Mouse (Mus musculus): Measurements from ENCODE around the gene Tnnt2.

Tnnt2 gene

DNA sequence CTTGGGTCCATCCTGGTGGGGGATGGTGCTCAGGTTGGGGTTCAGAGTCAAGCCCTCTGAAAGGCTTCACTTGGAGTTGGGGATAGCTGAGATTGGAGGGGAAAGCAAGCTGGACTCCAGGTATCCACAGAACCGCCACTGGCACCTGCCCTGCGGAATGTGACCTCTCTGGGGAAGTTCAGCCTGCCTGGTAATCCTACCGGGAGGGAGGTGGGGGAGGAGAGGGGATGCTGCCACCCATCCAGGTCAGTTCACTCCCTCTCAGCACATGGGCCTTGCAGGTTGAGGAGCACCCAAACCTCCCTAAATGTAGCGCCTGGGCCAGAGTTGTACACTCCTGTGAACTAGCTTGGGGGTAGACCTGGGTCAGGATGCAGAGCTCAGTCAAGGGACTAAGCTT, 19.9 kb downstream of the Tnnt2 start:
- no peak for DNase-seq

DNA sequence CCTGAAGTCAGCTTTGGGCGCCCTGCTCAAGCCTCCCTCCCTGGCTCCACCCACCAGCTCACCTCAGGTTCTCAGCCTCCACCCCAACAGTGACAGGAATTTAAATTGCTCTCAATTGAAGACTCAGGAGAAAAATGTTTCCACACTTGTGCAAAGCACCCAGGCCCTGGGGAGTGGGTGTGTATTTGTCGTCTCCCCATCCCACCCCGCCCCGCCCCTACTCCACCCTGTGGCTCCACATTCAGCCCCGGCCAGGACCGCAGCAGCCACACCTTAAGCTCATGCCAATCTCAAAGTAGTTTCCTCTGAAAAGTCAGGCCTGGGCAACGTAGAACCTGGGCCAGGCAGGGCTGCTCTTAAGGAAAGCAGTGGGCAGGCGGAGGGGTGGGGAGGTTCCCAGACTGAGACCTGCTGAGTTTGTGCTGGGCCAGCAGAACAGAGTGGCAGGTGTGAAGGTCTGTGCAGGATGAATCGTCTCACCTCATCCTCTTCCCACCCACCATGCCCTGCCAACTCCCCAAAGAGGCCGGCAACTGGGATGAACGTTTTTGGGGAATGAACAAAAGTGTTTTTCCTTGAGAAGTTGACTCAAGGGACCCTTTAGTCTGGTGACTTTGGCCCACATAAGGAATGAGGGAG, 21.1 kb downstream of the Tnnt2 start:
- DNase-seq, result no peak

DNA sequence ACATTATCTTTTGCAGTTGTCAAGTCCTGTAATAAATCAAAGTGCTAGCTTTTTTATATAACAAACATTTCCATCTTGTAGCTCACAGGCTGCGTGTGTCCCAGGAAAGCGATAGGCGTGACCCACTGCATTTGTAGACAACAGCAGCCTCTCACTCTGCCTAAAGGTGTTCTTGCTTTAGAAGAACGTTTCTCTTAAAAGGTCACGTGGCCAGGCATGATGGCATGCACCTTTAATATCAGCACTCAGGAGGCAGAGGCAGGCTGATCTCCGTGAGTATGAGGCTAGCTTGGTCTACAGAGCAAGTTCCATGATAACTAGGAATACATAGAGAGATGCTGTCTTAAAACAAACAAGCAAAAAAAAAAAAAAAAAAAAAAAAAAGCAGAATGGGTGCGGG, 22.4 kb downstream of the Tnnt2 start:
- DNase-seq, result no peak

DNA sequence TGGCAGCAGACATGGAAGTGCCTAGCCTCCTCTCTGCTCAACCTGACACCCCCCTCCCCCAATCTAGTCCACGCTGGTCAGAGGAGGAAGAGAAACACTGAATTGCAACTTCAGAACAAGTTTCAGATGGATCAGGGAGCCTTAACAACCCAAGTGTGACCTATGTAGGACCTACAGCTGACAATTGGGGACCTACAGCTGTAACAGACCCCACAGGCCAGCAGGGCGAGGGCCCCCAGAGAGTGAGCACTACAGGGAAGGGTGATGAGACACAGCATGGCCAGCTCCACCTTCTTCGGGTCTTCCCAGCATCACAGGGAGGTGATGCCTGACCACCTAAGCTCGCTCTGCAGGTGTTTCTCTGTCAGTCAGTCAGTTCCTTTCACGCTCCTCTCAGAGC, 24.9 kb downstream of the Tnnt2 start:
- no peak for DNase-seq

DNA sequence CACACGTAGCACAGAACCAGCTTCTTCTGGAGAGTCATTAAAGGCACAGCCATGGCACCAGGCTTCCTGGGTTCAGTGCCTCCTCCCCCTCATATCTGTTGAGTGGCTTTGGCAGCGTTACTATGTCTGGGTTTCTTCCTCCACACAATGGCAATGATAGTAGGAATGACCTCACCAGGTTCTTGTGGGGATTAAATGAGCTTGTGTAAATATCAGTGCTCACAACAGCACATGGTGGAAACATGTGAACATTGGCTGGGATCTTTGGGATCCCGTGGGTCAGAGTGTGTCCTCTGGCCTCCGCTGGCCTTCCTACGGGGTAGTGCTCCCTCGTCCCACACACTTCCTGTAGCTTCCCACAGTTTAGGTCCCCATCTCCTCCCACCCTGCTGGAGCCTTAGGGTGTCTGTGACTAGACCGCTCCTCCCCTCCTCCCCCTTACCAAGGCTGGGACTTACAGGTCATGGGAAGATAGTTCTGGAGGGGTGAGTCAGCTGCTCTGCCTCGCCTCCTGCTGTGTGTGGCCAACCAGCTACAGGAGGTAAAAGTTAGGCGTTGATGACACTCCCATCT, 25.9 kb downstream of the Tnnt2 start:
- DNase-seq, result no peak

DNA sequence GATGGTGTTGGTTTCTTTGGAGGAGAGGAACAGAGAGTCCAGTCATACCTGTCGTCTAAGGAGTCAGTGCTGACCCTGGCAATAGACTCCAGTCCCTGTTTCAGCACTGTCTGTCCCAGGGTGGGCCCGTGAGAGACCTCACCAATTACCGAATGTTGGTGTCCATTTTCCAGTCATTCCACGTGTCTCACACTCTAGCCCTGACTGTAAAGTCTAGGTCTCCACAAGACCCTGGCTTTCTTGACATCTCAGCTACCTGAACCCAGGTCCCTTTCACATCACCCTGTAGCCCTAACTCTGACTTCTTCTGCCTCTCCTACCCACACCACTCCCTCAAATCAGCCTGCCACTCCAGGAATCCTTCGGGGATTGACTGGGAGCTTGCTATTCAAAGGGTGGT, 26.4 kb downstream of the Tnnt2 start:
- no peak for DNase-seq

DNA sequence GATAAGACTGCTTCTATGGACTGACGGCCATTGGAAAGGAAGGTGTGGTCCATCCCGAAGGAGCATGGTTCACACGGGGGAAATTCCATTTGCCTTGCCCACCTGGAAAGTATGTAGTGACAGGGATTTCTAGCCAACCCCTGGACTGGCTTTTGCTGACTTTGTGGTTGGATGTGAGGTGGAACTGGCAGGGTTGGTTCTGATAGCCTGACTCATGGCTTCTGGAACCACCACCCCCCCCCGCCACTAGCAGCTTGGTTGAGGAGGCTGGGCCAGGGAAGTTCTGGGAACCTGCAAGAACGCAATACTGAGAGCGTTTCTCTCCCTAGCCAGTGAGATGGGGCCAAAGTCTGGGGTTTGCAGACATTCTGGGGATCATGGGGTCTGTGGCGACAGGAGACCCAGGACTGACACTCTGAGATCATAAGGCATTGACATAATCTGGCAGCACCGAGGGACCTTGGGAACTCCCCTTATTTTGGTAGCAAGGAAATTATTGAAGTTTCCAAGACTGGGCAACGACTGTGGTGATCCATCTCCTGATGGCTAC, 27.7 kb downstream of the Tnnt2 start:
- no peak for DNase-seq

DNA sequence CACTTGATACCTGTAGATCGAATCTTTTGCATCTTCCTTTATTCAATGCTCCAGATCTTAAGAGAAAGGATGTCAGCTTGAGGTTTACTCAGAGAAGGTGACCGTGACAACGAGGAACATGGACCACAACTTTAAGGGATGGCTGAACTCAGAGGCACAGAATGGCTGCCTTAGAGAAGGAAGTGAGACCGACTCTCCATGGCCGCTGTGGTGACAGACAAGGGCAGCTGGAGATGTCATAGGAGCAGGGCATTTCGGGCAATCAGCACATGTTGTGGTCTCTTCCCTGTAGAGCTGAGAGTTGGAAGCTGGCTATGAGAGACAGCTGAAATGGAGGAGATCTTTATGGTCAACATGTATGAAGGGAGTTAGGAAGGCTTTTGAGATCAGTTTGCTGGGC, 28.7 kb downstream of the Tnnt2 start:
- DNase-seq, result no peak

DNA sequence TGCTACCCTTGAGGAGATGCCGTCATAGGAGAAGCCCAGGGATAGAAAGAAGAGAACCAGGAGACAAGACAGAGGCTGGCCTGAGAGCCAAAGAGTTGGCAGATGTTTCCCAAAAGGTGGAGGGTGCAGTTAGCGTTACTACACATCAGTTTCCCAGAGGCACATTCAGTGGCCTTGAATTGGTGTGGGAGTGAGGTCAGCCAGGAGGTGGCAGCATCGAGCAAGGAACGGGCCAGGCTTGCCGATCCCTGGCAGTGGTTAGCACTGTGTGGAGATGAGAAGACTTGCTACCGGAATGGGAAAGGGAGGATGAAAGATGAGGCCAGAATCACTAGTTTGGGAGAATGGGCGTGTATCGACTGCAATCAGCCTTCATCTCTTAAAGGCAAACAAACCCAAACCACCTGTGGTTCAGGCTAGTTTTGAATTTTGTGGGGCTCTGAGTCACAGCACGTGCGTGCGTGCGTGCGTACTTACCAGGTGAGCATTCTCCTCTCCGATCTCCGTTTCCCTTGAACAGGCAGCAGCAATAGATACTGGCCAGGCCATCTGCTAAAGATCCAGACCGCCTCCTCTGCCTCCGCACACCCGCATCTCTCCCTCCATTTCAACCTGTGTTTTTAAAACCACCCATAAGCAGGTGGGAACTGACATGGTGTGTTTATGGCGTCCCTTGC, 29.5 kb downstream of the Tnnt2 start:
- DNase-seq, result peak; percentile 74 to 87

DNA sequence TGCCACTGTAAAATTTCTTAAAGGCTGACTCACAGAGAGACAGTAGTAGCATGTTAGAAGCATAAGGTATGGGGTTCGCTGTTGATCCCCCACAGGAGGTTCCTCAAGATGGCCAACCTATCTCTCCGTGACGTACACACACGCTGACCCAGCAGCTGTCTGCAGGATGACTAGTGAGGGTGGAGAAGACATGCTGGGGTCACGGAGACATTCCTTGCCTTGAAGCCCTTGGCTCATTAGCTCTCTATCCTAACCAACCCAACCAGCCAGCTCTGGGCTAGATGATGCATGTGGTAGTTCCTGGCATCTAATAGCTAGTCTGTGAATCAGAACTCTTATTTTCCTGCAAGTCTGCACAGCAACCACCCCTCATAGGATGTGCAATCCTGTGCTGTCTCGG, 32.4 kb downstream of the Tnnt2 start:
- no peak for DNase-seq

DNA sequence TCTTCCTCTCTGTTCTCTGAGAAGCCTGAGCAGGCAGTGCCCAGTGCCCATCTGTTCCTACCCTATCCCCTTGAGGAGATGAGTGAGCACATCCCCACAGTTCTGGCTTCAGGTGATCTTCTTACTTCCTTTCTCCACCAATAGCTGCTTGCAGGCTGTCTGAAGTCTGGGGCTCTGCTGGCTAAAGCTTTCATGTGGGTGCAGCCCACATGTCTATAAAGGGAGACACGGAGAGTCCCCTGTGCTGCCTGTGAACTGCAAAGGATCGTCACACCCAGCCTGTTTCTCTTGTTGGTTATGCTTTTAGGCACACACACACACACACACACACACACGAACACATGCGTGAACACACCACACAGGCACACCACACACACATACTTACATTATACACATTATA, 36.8 kb downstream of the Tnnt2 start:
- DNase-seq, result no peak

DNA sequence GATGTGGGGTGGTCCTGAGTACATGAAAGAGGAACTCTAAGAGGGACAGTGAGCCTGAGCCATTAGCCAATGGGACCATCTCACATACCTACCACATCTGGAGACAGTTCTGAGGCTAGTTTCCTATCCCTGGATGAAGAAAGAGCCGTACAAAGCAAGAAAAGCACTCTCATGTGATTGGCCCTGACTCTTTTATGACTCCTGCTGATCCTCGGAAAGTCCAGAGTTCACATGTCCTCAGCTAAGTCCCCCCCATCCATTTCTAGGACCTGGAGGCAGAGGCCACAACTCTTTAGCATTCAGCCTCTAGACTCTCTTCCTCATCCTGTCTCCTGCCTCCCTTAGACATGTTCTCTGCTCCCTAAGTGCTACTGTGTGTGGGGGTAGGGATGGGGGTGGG, 41.1 kb downstream of the Tnnt2 start:
- DNase-seq, result no peak

DNA sequence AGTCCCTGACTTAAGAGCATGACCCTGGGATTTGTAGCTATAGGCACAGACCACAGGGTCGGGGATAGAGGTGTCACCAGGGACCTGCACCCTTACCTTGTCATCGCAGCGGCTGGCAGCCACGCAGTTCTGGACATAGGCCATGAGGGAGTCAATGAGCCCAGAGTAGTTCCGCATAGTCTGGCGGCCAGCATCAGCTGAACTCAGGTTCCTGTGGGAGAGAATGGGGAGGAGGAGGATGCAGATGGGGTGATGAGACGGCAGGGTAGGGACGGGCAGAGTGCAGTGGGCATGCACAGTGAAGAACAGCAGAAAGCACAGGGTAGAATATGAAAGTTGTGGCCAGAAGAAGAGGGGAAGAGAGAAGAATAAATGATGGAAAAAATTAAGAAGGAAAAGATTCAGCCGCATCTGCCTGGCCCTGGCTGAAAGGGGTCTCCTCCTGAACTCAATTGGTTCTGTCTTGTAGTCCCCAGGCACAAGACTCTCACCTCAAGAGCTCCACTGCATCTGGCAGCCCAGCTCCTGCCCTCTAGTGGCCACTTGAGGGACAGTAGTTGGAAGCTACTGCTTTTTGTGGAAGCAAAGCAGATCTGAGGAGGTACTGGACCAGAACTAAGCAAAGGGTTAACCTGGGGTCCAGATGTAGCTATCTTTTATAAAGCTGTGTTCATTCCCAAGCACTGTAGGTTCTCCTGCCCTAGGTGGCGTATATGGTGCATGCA, 46.4 kb downstream of the Tnnt2 start:
- peak in 1 of 2 experiments; percentile 66 for DNase-seq

DNA sequence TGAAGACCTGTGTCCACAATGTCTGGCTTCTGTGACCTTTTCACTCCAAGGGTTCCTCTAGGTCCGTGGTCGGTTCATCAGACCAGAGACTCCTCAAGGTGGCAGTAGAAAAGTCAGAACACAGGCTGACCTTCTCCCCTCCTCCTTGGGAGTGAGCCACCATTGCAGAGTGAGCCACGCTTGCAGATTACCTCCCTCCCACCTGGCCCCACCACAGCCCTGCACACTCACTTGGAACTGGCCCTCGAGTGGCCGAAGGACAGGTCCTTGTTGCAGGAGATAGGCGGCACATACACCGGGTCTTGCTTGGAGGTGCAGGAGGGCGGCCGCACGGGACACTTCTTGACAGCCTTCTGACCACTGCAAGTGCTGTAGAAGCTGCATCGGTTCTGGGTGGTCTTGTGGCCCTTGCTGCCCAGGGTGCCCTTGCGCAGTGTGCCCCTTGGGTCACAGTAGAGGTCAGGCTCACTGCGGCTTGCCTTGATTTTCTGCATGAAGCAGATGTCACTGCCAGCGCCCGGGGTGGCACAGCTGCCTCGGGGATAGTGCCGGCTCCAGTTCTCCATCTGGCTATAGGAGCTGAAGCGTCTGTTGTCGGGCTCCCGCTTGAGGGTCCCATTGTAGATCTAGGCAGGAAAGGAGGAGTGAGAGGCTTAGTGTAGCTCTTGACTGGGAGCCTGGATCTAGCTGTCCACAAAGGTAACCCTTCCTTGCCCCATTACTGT, 53.5 kb downstream of the Tnnt2 start:
- no peak for DNase-seq

DNA sequence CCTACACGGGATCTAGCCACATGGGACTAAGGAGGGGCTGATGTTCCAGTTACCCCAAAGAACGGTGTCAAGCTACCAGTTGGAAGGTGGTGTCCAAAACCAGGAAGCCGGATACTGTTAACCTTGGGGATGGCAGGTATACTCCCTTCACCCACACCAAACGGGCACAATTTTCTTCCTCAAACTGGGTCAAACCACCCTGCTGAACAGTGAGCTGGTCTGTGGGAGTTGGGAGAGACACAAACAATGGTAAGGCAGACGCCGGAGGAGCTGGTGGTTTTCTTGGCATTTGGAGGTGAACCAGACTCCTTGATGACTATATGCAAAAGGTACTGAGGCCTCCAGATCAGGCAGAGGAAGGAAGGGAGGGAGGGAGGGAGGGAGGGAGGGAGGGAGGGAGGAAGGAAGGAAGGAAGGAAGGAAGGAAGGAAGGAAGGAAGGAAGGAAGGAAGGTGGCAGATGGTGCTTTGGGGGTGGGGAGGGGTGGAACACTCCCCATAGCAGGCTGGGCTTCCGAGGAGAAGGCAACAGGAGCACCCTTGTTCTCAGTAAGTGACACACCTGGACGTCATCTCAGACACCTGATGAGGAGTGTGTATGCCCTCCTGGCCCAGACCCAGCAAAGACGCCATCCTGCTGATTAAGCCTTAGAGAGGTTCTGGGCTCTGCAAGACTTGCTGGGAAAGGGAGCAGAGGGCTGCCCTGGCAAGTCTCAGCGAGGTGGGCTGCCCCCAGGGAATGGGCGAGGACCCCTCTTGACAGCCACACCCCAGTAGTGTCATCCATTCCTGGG, 55.5 kb downstream of the Tnnt2 start:
- no peak for DNase-seq

DNA sequence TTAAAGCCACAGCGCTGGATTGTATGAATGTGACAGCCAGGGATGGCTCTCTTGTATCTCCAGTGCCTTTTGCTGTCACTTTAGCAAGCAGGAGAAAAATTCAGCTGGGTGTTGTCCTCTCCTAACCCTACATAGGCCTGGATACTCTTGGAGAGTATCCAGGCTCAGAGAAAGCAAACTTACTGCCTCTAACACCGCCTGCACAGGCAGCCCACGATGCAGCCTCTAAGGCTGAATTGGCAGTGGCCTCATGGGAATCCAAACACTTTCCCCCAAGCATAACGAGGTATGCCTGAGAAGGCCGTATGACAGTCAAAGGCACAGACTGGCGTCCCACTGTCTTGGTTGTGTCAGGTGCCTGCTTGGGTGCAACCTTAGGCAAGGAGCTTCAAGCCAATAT, 56.1 kb downstream of the Tnnt2 start:
- no peak for DNase-seq

DNA sequence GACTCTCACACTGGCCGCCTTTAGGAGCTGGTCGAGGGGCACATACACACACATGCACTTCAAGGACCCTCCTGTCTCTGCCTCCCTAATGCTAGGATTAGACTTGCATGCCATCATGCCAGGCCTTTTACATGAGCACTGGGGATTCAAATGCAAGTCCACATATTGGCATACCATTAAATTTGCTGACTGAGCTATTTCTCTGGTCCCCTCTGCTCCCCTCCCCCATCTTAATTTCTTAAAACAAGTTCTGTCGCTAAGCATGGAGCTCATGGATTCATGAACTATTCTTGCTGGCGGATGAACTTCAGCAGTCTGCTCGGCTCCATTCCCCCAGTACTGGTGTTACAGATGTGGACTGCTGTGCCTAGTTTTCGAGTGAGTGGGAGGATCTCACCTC, 56.6 kb downstream of the Tnnt2 start:
- DNase-seq, result no peak

DNA sequence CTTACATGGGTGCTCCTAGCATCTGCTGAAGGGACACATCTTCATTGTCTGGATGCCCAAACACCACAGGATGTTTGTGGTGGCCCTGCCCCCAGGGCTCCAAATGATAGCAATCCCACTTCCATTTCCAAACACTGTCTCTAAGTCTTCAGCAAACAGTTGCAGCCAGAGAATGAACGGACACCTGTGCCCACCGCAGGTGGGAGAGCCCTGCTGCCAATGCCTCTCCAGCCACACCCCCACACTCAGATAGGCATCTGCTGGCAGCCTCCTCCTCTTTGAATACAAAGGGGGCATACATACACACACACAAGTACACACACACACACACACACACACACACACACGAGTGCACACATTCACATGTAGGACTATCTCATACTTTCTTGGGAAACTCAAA, 57.2 kb downstream of the Tnnt2 start:
- DNase-seq, result no peak

DNA sequence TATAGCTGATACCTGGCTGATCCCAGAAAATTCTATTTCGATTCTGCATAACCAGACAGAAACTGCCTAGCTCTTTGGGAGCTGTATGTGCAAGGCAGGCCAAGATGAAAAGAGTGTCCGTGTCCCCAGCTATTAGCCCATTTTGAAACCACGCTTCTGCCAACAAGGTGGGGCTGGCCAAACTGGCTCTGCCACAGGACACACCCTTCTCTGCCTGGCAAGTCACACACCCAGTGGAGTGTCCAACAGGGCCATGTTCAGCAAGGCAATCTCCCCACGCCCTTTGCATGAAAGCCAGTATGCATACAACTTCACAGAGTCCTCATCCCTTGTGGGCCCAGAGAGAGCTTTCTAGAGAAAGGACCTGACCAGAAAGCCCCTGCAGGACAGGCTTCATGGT, 59.2 kb downstream of the Tnnt2 start:
- no peak for DNase-seq

DNA sequence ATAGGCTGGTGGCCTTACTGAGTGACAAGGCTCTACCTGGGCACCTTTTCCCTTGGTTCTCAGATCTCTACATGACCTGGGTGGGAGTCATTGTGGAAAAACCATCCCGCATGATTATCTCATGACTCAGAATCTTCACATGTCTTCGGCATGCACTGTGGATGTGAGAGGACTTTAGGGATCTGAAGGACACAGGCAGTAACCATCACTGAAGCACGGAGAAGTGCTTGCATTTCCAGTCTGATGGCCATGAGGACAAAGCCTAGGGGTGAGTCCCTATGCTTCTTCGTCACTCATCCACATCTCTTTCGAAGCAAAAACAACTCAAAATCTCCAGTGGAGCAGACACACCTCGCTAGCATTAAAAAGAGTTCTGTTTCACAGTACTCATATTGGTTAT, 63.1 kb downstream of the Tnnt2 start:
- no peak for DNase-seq

DNA sequence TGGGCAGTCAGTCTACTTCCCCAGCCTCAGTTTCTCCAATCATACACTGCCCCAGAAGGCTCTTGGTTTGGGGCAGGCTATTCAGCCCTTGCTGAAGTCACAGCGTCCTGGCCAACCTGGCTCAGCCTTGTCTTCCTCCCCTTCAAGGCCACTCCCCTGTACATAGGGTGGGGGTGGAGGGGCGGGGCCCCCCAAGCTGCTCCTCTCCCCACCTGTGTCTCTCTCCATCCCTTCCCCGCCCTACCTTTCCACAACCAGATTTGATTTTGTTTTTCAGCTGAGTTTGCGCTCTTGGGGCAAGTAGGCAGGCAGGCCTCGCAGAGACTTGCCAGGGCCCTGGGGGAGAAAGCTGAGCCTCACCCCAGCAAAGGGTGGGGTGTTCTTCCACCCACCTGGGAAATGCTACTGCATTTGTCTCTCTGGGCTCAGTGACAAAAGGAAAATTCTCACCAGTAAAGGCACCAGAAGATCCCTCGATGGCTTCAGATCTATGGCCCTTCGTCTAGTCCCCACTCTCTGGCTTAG, 63.9 kb downstream of the Tnnt2 start:
- no peak for DNase-seq
